Mouse (Mus musculus): Measurements from ENCODE around the gene Sdc4. TPM values are rescaled to one million over a fixed set of nuclear protein-coding genes. Genes with fewer than 3 reads are reported as not detected.

The Sdc4 gene
- total RNA-seq, 2 experiments from 2014 or later: 35.9 to 56.8 TPM

DNA sequence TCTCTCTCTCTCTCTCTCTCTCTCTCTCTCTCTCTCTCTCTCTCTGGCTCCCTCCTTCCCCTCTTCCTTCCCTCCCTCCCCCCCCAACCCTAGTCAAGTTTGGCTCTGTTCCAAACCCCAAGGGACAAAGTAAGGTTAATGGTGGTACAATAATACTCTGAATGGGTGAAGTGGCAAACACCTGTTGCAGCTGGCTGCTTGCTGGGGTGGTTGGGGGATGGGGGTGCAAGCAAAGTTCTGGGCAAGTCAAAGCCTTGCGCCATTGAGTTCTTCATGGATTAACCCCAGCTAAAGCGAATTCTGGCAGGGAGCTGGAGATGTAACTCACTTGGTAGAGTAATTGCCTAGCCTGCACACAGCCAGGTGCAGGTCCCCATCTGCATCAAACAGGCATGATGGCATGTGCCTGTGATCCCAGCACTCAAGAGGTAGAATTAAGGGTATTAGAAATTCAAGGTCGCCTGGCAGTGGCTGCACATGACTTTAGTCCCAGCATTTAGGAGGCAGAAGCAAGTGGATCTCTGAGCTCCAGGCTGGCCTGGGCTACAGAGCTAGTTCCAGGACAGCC, 25.3 kb downstream of the Sdc4 start:
- intact Hi-C loops (cut with DNase I): loop anchor here (5.0 to 10.0 kb wide), 2 partner anchors 114 to 306 kb away; no protein-coding TSS in a partner anchor
- DNase-seq (ENCODE audit: extremely low spot score in 1 of 2, low spot score in 2 of 2): no peak

GRCm38 (mm10) chr2:164417198-164417597, 26.5 kb downstream of the Sdc4 start:
- peak in 1 of 2 experiments; percentile 37 for DNase-seq (ENCODE audit: extremely low spot score in 1 of 2, low spot score in 2 of 2)

DNA sequence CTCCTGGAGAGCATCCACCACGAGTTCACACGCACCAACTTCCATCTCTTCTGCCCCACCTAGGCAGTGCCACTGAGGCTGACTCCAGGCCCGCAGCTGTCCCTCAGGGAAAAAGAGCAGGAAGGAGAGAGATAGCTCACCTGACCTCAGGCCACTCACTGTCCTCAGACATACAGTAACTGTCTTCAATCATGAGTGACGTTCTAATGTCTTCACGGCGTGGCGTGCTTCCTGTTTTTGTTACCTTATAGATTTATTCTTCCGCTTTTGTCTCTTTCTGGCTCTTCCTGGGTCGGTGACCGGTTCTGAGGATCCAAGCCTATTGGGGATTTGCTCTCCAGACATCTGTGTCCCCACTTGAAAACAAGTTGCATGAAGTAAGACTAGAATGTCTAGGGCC, 29.1 kb downstream of the Sdc4 start:
- no peak for DNase-seq (ENCODE audit: extremely low spot score in 1 of 2, low spot score in 2 of 2)
- intact Hi-C loops (cut with DNase I): loop anchor here (10.0 kb wide), 1 partner anchor 310 kb away; no protein-coding TSS in a partner anchor

More at GRCm38 (mm10) chr2:164417198-164417597, 26.5 kb downstream of the Sdc4 start:
- intact Hi-C loops (cut with DNase I): loop anchor here (2.0 to 10.0 kb wide), 4 partner anchors 38 to 308 kb away; partner anchors contain the start of gene Wfdc2

DNA sequence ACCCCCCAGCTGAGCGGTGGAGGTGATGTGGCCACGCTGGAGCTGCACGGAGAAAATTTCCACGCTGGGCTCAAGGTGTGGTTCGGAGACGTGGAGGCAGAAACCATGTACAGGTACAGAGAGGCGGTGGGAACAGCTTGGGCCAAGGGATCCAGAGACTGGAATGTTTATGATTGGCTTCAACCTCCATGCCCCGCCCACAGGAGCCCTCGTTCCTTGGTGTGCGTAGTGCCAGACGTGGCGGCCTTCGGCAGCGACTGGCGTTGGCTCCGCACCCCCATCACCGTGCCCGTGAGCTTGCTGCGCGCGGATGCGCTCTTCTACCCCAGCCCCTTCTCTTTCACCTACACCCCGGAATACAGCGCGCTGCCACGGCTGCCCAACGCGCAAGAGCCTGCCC, 29.5 kb downstream of the Sdc4 start:
- DNase-seq (ENCODE audit: extremely low spot score in 1 of 2, low spot score in 2 of 2): peak in 1 of 2 experiments; percentile 36
- intact Hi-C loops (cut with DNase I): loop anchor here (10.0 kb wide), 1 partner anchor 311 kb away; no protein-coding TSS in a partner anchor

DNA sequence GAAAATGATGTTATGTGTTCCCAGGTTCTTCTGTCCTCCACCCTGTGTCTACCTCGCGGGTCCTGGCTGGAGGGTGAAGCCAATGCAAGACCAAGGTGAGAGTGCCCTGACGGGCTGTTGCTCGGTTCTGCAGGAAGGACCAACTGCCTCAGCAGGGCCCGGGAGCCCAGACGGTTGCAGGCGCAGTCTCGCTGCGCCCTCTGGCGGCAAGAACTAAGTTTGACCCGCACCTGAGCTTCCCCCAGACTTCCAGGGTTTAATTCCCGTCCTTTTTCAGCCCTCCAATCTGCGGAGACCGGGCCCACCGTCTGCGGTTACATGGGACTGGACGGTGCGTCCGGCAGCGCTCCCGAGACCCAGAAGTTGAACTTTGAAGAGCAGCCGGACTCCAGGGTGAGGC, 36.0 kb downstream of the Sdc4 start:
- peak; percentile 55 to 78 for DNase-seq (ENCODE audit: extremely low spot score in 1 of 2, low spot score in 2 of 2)
- intact Hi-C loops (cut with DNase I): loop anchor here (5.0 kb wide), 2 partner anchors 270 to 305 kb away; no protein-coding TSS in a partner anchor

- no peak for DNase-seq (ENCODE audit: extremely low spot score in 1 of 2, low spot score in 2 of 2)
- intact Hi-C loops (cut with DNase I): loop anchor here (5.0 kb wide), 2 partner anchors 268 to 303 kb away; no protein-coding TSS in a partner anchor
These were observed 38.2 kb downstream of the Sdc4 start for GRCm38 (mm10) chr2:164405519-164405918.

GRCm38 (mm10) chr2:164405060-164405459, 38.6 kb downstream of the Sdc4 start, which contains the start of gene Matn4:
Gene Matn4, minus strand, starts transcription at chr2:164405160.
- no peak for DNase-seq (ENCODE audit: extremely low spot score in 1 of 2, low spot score in 2 of 2)
- intact Hi-C loops (cut with DNase I): loop anchor here (5.0 kb wide), 2 partner anchors 268 to 303 kb away; no protein-coding TSS in a partner anchor

DNA sequence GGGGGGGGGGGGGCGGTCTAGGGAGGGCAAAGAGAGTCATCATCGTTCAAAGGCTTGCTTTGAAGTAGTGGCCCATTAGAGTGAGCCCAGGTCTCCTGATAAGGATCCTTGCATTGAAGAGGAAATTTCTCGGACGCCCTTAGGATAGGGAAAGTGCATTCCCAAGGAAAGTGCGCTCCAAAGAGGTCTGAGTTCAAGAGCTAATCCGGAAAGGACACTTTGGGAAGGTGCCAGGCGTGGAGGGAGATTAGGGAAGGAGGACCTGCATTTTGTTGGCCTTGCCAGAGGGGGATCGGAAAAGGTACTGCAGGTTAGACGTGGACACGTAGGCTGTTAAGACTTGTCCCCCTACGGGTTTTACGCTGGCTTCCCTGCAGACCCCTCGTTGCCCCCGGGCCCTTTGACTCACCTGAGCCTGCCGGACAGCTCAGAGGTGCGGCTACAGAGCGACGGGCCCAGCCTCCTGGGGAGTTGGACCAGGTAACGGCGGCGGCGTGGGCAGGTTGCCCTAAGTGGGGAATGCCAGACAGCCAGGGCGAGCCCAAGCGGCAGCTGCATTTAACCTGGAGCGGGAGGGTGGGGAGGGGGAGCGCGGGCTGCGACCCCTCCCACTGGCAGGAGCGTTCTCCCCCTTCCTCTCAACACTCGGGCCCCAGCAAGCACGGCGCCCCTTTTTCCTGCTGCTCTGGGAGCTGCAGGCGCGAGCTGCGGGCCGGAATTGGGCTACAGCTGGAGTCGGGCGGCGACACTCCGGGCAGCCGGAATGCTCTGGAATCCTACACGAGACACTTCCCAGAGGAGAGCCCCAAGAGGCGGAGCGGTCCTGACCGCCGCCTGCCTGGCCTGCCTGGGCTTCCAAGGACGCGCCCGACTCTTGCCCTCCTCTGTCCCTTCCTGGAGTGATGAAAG, 39.4 kb downstream of the Sdc4 start:
- peak in 1 of 2 experiments; percentile 69 for DNase-seq (ENCODE audit: extremely low spot score in 1 of 2, low spot score in 2 of 2)
- intact Hi-C loops (cut with DNase I): no loop called here

DNA sequence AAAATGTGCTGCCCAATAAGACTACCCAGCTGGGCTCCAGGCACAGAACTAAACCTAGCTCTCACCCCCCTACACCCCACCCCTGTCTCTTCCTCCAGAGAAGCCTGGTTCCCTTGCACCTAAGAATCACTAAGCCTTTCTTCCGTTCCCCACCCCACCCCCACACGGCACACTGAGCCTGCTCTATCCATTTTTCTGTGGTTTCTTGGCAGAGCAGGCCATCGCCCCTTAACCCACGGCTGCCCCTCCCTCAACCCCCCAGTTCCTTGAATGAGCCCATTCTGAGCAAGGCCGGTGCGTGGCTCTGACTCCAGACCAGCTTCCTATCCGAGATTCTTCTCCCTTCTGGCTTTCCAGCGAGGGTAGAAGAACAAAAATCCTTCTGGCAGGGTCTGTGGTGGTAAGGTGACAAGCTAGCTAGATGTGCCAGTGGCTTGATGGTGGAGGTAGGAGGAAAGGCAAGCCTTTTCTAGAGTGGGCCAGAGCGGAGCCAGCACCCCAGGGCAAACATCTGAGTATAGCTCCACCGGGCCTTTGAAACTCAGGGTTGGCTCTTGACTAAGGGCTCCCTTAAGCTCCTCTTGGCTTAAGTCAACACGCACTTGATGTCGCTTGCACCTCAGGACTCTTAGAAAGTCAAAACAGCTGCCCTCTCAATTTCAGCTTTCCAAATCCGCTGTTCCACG, 40.1 kb downstream of the Sdc4 start:
- peak in 1 of 2 experiments; percentile 75 for DNase-seq (ENCODE audit: extremely low spot score in 1 of 2, low spot score in 2 of 2)
- intact Hi-C loops (cut with DNase I): no loop called here

DNA sequence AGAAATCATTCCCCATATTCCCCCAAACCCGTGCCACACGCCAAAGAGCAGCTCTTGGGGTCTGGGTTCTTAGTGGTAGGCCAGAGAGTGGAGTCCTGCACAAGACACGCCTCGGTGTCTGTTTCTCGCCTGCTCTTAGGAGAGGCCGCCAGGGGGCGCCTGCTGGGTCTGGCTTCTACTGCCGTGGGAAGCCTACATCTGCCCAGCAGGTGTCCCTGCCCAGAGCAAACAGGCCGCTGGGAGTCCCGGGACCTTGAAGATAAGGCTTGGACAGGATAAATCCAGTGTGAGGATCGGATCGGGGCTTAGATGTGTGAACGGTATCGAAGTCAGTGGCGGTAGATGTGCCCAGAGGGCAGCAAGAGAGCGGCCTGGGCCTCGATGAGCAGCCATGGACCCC, 40.8 kb downstream of the Sdc4 start, which contains the start of gene Rbpjl:
Gene Rbpjl (plus strand): TSS at position 236 of the 400 bp plus-strand sequence.
- intact Hi-C loops (cut with DNase I): no loop called here
- peak in 1 of 2 experiments; percentile 85 for DNase-seq (ENCODE audit: extremely low spot score in 1 of 2, low spot score in 2 of 2)

DNA sequence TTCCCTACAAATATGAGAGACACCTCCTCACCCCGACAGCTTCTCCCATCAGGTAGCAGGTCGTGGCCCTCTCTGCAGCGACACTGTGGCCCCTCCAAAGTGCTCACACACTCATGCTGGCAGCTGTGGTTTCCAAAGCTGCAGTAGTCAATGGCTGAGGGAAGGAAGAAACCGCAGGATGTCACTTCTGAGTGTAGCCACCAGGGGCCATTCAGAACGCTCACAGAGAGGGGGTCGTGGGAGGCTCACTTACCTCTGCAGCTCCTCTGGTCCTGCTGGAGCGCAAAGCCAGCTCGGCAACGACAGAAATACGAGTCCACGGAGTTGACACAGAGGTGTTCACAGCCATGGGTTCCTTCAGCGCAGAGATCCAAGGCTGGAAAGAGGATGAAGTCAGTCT, 46.8 kb downstream of the Sdc4 start:
- intact Hi-C loops (cut with DNase I): no loop called here
- DNase-seq (ENCODE audit: extremely low spot score in 1 of 2, low spot score in 2 of 2): no peak

GRCm38 (mm10) chr2:164396076-164396475, 47.6 kb downstream of the Sdc4 start:
- intact Hi-C loops (cut with DNase I): no loop called here
- no peak for DNase-seq (ENCODE audit: extremely low spot score in 1 of 2, low spot score in 2 of 2)

DNA sequence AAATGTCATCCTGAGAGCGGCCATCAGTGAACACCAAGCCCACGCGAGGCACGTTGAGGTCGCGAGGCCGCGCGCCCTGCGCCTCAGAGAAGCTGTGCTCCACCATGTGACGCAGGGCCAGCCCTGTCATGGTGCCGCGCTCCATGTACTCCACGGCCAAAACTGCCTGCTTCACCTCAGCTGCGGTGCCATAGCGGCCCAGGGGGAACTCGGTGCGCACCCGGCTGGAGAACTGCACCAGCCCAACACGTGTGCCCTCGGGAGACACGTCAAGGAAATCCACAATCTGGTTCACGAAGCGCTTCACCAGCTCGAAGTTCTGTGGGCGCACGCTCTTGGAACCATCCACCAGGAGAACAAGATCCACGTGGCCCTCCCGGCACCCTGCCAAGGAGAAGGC, 50.6 kb downstream of the Sdc4 start:
- intact Hi-C loops (cut with DNase I): no loop called here
- no peak for DNase-seq (ENCODE audit: extremely low spot score in 1 of 2, low spot score in 2 of 2)

DNA sequence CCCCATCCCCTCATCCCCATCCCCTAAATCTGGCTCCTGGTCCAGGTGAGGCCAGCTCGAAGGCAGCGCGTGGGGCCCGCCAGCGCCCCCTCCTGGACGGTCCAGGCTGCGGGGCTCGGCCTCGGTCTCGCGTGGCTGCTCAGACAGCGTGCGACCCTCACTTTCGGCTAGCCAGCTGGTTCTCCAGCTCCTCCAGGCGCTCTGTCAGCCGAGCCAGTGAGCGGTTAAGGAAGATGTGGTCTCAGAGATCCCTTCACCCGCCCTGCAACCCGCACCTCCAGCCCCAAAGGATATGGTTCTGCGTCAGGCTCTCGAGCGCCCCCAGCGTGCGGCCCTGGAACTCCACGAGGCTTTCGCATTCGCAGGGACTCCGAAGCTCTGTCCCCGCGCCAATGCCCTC, 54.2 kb downstream of the Sdc4 start:
- intact Hi-C loops (cut with DNase I): loop anchor here (5.0 kb wide), 1 partner anchor 287 kb away; no protein-coding TSS in a partner anchor
- peak; percentile 72 to 88 for DNase-seq (ENCODE audit: extremely low spot score in 1 of 2, low spot score in 2 of 2)

- intact Hi-C loops (cut with DNase I): loop anchor here (5.0 kb wide), 1 partner anchor 287 kb away; no protein-coding TSS in a partner anchor
- DNase-seq (ENCODE audit: extremely low spot score in 1 of 2, low spot score in 2 of 2): peak; percentile 48 to 72
These were observed 54.7 kb downstream of the Sdc4 start, which contains the start of gene Slpi for GRCm38 (mm10) chr2:164389020-164389419. Gene Slpi, minus strand, starts transcription at chr2:164389095.

DNA sequence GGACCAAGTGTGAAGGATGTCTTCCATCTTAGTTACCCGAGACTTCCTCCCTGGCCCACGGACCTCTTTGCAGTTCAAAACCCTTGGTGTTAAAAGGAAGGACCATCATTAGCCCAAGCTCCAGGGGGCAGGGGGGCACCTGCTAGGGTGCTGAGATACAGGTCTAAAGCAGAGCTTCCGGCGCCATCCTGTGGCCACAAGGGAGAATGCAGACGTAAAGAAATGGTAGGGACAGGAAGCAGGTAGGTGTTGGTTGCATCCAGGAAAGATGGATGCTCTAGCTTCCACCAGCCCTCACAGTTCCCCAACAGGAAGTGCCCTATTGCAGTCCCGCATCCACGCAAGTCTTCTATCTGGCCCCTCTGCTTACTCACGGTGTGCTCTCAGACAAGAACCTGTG, 56.7 kb downstream of the Sdc4 start:
- intact Hi-C loops (cut with DNase I): loop anchor here (5.0 kb wide), 1 partner anchor 285 kb away; no protein-coding TSS in a partner anchor
- DNase-seq (ENCODE audit: extremely low spot score in 1 of 2, low spot score in 2 of 2): peak; percentile 40 to 61

DNA sequence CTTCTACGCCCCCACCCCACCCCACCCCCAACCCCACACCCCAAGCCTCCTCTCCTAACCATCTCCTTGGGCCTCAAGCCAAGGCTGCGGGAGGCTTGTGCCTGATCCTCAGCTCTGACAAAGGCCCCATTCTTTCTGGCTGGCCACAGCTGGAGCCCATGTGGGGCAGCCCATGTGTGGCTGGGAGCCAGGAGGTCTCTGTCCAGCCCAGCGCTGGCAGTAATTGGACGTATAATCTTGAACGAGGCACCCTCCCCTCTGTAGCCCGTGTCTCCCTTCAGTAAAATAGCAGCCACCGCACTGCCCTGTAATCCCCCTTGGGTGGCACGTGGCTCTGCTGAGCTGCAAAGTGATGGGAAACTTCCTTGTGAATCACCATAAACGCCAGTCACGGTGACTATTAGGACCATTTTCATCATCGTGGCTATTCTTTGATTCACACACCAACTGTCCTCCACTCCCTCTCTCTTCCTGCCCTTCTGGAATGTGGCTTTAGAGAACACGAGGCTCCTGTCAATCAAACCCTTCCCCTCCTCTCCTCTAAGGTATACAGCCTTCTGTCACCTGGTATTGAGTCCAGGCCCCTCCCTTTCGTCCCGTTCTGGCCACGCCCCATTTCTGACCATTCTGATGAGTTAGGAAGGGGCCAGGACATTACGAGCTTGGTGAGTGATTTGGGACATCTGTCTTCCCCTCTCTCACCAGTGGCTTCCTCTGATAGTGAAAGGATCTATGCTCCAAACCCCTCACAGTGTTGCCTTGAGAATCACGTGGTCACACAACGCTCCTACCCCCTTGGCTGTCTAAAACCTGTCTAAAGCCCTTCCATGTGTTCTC, 57.5 kb downstream of the Sdc4 start:
- intact Hi-C loops (cut with DNase I): loop anchor here (5.0 kb wide), 1 partner anchor 284 kb away; no protein-coding TSS in a partner anchor
- peak; percentile 56 to 78 for DNase-seq (ENCODE audit: extremely low spot score in 1 of 2, low spot score in 2 of 2)

All from left cerebral cortex, postnatal 10 days (tissue).